Mouse (Mus musculus): ENCODE data around the gene Plekha5. TPM values are rescaled to one million over a fixed set of nuclear protein-coding genes. Genes with fewer than 3 reads are reported as not detected.

The Plekha5 gene
- total RNA-seq (2021): 10 to 100 TPM; 29.6 to 37.9 TPM
- long read RNA-seq, experiment 1, partial matches to known transcripts: 2 of 8 reads
- long read RNA-seq, experiment 1, other reads (novel, unspliced or antisense): 5 of 8 reads
- long read RNA-seq, experiment 2, partial matches to known transcripts: 5 of 14 reads
- long read RNA-seq, experiment 2, other reads (novel, unspliced or antisense): 9 of 14 reads

DNA sequence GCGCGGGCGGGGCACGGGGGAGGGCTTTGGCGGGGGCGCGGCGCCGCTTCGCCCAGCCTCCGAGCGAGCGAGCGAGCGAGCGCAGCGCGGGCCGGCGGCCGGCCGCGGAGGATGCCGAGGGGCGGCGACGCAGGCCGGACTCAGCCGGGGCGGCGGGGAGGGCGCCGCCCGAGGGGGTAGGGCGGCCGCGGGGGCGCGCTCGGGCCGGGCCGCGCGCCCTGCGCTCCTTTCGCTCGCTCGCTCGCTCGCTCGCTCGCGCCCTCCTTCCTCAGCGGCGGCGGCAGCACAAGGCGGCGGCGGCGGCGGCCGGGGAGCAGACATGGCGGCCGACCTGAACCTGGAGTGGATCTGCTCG lies at the start of gene Plekha5:
TSS of gene Plekha5 (plus strand) at position 209 of the 355 bp plus-strand sequence.
- DNase-seq: peak; percentile 80

GRCm38 (mm10) chr6:140375671-140376070 lies 48.2 kb upstream of the Plekha5 start:
- no peak for DNase-seq

GRCm38 (mm10) chr6:140380588-140380987 lies 43.3 kb upstream of the Plekha5 start:
- DNase-seq: no peak

- DNase-seq: no peak
Observed at GRCm38 (mm10) chr6:140381162-140381561, 42.7 kb upstream of the Plekha5 start.

- no peak for DNase-seq
Observed at GRCm38 (mm10) chr6:140383580-140384400, 40.1 kb upstream of the Plekha5 start.

- DNase-seq: no peak
Observed at GRCm38 (mm10) chr6:140396687-140397086, 27.2 kb upstream of the Plekha5 start.

DNA sequence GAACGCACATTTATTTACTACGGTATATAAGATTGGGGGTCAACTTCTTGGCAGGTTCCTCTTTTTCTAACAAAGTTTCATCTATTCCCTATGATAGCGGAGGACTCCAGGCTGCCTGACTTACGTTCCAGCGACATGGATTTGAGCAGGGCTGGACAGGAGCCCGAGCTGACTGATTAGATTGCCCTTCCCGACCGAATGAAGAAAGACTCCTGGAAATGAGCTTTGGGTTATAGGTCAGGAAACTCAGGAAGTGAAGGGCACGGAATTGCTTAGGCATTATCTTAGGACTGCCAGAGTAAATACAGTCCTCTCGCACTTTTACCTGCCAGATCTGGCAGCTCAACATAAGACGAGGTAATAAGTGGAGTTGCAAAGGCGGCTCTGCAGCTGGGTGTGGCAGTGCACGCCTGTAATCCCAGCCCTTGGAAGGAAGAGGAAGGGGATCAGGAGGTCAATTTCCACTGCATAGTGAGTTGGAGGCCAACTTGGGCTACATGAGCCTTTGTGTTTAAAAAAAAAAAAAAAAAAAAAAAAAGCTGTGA lies 21.0 kb upstream of the Plekha5 start:
- DNase-seq: peak; percentile 16

- DNase-seq: no peak
Observed at GRCm38 (mm10) chr6:140411996-140412395, 11.9 kb upstream of the Plekha5 start.

- no peak for DNase-seq
Observed at GRCm38 (mm10) chr6:140423041-140423845, 611 bp upstream of the Plekha5 start.

DNA sequence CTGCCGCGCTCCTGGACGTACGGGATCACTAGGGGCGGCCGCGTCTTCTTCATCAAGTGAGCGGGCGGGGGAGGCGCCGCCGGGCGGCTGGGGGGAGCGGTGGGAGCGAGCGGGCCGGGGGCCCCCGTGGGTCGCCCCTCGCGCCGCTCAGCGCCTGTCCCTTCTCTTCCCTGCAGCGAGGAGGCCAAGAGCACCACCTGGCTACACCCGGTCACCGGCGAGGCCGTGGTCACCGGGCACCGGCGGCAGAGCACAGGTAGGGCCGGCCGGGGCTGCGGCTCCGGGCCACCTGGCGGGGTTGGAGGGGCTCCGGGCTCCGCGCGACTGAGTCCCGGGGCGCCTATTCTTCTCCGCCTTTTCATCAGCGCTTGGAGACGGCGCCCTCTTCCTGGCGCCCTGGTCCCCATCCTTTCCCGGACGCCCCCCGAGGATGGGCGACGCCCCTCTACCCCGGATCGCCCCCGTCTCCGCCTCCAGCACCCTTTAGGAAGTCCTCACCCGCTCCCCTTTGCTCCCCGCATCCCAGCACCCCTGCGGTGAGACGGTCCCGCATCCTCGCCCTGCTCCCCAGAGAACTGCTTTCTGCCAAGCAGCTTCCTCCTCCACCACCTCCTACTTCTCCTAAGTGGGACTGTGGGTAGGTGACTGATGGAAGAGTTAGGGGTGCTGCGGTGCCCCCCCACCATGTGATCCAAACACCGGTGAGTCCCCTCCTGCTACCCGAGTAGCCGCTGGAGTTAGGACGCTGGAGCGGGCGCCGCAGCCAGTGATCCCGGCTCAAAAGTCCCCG lies 542 bp downstream of the Plekha5 start:
- DNase-seq: peak; percentile 41

DNA sequence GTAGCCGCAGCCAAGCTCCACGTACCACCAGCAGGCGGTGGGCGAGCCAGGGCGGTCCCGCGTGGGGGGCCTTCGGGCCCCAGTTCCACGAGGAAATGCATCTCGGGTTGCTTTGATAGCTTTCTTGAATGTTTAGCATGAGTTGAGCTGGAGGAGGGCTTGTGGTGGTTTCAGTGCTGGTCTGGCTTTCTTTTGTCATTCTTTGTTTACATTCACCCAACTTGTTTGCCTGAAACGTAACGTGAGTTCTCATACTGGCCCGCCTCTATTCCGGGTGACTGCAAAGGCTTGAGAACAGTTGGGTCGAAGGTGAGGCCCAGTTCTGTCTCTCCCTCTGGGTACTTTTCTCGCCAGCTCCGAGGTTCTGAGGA lies 1.1 kb downstream of the Plekha5 start:
- peak; percentile 44 for DNase-seq

- DNase-seq: peak; percentile 5
Observed at GRCm38 (mm10) chr6:140429236-140429635, 5.4 kb downstream of the Plekha5 start.

DNA sequence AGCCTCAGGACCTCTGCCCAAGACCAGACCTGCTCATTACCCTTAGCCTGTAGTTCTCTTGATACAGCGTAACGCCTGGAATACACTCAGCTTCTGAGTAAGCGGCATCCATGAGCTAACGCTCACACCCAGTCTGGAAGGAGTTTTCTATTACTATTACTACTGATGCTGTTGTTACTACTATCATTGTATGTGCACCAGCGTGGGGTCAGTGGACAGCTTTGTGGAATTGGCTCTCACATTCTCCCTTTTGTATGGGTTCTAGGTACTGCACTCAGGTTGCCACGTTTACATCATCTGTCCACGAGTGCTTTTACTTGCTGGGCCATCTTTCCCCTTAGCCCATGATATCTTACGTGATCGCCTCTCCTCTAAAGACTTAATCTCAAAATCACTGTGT lies 8.5 kb downstream of the Plekha5 start:
- no peak for DNase-seq

GRCm38 (mm10) chr6:140443374-140443773 lies 19.5 kb downstream of the Plekha5 start:
- DNase-seq: peak; percentile 78

GRCm38 (mm10) chr6:140444147-140444546 lies 20.3 kb downstream of the Plekha5 start:
- DNase-seq: no peak

DNA sequence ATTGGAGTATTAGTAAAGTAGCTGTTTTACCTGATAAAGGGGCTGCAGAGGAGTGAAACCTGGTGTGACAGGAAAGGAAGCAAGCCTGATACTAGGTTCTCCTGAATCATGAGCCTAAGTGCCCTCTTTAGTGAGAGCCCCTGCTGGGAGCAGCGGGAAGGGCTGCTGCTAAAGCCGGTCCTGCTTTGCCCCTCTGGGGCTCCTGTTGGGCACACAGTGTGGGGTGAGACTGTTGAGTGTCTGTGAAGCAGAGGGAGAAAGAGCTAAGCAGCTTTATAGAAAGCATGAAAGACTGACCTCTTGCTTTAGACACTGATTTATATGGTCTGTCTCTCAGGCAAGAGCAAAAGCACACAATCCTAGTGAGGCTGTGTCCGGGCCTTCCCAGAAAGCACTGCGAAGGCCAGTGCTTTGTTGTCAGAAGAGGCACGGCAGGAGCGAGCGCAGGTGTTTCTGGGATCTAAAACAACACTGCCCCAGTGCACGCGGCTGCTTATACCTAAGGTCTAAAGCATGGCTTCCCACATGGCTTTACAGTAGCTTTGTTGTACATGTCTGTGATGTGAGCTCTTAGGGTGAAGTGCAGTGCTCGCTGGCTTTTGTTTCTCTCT lies 21.1 kb downstream of the Plekha5 start:
- no peak for DNase-seq

DNA sequence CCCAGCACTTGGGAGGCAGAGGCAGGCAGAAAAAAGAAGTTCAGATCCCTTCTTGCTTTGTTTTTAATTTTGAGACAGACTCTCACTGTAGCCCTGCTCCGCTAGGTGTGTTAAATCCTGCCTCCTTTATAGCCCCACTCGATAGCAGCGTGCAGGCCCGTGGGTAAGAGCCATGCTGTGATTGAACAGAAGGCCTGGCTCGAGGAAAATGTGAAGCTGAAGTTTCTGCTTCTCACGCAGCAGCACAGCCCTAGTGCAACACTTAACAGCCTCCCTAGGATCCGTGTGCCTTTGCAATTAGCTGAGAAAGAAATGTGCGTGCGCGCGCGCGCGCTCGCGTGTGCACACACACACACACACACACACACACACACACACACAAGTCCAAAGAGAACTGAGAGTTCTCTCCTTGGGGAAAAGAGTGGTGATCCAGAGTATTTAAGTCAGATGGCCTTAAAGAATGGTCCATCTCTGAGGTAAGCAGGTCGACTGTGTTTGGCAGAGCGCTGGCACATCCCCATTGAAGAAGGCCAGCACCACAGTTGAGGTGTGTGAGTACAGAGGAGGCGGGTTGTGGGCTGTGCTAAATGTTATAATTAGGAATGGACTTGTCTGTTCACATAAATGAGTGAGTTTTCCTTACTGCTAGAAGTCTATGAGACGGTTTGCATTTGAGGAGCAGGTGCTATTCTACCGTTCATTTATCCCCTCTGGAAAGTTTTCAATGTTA lies 24.3 kb downstream of the Plekha5 start:
- DNase-seq: no peak

GRCm38 (mm10) chr6:140450693-140451092 lies 26.8 kb downstream of the Plekha5 start:
- DNase-seq: no peak

GRCm38 (mm10) chr6:140452736-140453135 lies 28.9 kb downstream of the Plekha5 start:
- no peak for DNase-seq

DNA sequence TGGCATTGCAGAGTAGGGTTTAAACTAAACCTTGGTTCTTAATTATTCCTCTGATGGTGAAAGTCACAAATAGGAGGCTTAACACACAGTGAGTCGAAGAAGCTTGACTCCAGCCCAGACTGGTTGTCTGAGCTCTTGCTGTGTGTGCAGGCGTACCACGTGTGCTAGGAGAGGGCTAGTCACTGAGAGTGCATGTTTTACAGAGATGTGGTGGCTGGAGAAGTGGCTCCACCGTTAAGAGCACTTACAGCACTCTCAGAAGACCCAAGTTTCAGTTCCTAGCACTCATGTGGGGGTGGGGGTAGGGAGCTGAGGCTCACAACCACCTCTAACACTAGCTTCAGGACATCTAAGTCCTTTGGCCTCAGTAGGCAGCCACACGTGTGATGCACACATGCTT lies 29.6 kb downstream of the Plekha5 start:
- DNase-seq: no peak

DNA sequence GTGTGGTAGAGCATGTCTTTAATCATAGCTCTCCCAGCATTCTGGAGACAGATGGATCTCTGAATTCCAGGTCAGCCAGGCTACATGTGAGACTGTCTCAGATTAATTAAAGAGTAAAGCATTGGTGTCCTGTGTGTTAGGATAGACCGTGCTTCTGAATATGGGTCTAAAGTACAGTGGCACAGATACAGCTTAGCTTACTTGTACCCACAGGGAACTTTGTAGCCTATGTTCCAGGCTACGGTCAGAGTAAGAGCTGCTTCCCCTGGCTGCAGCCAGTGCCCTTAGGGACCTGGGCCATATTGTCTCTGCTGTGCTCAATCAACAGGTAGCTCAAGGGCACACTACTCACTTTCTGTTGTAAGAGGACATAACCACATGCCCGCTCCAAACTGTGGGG lies 30.5 kb downstream of the Plekha5 start:
- no peak for DNase-seq
